Mouse (Mus musculus) monocyte, adult 59 days (primary cell): ENCODE data around the gene Camsap2. TPM values are rescaled to one million over a fixed set of nuclear protein-coding genes. Genes with fewer than 3 reads are reported as not detected.

Source experiments
- total RNA-seq, 2 experiments: library from RNA; stranded (reverse); gene quantifications; one replicate each; pipeline ENCODE4 v1.2.4; 2023

Camsap2 gene
- 10 to 100 TPM; 29.7 to 31.1 TPM for total RNA-seq

DNA sequence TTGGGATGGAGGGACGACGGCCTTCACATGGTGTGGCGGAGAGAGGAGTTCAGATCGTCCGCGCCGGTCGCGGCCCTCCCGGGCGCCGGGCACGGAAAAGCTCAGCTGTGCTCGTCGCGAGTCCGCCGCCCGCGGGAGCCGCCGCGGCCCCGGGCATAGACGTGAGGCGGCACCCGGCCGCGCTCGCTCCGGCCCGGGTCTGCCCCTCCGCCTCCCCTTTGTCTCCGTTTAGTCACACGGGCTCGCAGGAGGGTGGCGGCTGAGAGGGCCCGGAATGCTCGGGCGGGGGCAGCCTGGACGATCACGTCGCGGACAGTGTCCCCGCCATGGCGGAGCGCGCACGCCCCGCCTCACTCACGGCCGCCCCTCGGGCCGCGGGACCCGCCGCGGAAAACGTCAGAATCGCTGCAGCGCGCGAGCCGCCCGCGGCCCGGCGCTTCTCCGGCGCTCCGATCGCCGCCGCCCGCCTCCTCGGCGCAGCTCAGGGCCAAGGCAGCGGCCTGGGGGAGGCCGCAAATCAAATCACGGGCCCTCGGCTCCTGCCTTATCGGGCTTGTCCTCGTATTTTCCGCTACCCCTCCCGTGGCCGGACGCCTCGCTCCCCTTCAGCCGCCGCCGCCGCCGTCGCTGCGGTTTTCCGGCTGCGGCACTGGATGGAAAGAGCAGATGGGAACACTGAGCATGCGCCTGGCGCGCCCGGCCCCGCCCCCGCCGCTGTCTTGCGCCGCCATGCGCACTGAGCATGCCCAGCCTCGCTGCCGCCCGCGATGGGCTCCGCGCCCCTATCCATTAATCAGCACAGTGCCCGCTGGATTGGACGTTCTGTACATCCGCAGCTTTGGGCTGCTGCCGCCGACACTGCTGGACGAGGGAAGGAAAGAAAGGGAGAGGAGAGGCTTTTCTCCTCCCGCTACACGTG is at the start of gene Camsap2:
Gene Camsap2 (minus strand): TSS at position 651 of the 919 bp plus-strand sequence.

GRCm38 (mm10) chr1:136260635-136261238 is 85.2 kb downstream of the Camsap2 start, which contains the start of gene Gpr25:
Gene Gpr25, minus strand, starts transcription at chr1:136260873.

DNA sequence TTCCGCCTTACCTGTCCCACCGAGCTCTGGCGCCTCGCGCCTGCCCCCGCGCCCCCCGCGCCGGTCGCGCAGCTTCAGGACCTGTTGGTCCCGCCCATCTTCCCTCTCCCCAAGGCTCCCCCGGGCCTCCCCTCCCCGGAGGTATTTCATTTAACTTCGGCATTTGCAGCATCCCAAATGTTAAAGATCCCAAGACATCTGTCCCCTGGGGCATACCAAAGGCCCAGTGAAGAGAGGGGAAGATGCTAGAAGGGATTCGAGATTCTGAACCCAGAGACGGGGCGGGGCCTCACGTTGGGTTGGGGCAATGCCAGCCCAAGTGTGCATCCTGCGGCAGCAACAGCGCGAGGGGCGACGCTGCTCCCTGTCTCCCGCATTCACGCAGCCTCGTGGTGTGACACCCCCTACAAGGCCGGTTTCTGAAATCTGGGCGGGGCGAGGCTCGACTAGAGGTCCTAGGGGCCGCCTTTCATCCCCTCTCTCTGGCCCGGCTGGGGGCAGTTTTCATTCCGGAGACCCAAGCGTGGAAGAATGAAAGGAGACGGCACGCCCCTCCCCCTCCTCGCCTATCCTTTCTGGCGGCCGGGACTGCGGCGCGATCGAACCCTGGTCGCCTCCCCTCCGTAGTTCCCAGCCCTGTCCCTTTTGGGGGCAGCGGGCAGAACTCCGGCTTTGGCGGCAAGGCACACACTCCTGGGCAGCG is 111.9 kb downstream of the Camsap2 start, which contains the start of gene Inava:
Gene Inava (minus strand): TSS at position 373 of the 703 bp plus-strand sequence.

Other genes with a start within 250 kb of the Camsap2 start
- gene Kif21b, start 214.7 kb downstream of the Camsap2 start, total RNA-seq = 100 to 1,000 TPM in 1 of 2 experiments, 10 to 100 TPM in 1; 86.5 to 111 TPM
- gene Mroh3, start 133.3 kb downstream of the Camsap2 start, total RNA-seq = not detected
- not detected for gene Inava, start 111.8 kb downstream of the Camsap2 start, total RNA-seq
- gene Gpr25, start 85.2 kb downstream of the Camsap2 start, total RNA-seq = not detected
- 10 to 100 TPM; 12.5 to 13.4 TPM for gene Ddx59, start 69.2 kb upstream of the Camsap2 start, total RNA-seq
- under 1 TPM; 0.33 to 0.37 TPM for gene Kif14, start 120.2 kb upstream of the Camsap2 start, total RNA-seq